Mouse (Mus musculus): Measurements from ENCODE around the gene Fam186a. TPM values are rescaled to one million over a fixed set of nuclear protein-coding genes. Genes with fewer than 3 reads are reported as not detected.
A peak's percentile ranks its signal among the peaks of the same experiment; 100 is the strongest.

The Fam186a gene
- total RNA-seq, 4 experiments from 2014 or later: 0.02 to 0.07 (median 0.04) TPM

GRCm38 (mm10) chr15:99874612-99875333, 92.1 kb downstream of the Fam186a start:
- DNase-seq (ENCODE audit: low spot score in 2 of 2): peak in 1 of 2 experiments; percentile 10

GRCm38 (mm10) chr15:99872543-99872942, 94.3 kb downstream of the Fam186a start:
- no peak for DNase-seq (ENCODE audit: low spot score in 2 of 2)

Other genes with a start within 250 kb of the Fam186a start
- 10 to 100 TPM; 72.7 to 86.4 (median 80.4) TPM for gene Gpd1, start 249.5 kb downstream of the Fam186a start, total RNA-seq (2022)
- gene Cox14, start 241.4 kb downstream of the Fam186a start, total RNA-seq (2022): 100 to 1,000 TPM; 113 to 131 (median 118) TPM
- gene Cers5, start 194.2 kb downstream of the Fam186a start, total RNA-seq (2022): 10 to 100 TPM; 31.1 to 37.2 (median 33.9) TPM
- gene Lima1, start 91.6 kb downstream of the Fam186a start, total RNA-seq (2022): 10 to 100 TPM in 3 of 4 experiments, 1 to 10 TPM in 1; 8.6 to 12.5 (median 10.2) TPM
- gene Larp4, start 3.0 kb upstream of the Fam186a start, total RNA-seq (2022): 10 to 100 TPM; 42.8 to 56.3 (median 49.4) TPM
- 10 to 100 TPM; 61.2 to 64.7 (median 62.8) TPM for gene Dip2b, start 71.6 kb upstream of the Fam186a start, total RNA-seq (2022)

All from left cerebral cortex, adult 8-10 months (tissue).